Mouse (Mus musculus) midbrain, embryonic 15.5 days (tissue): ENCODE data around the gene Cd99l2. TPM values are rescaled to one million over a fixed set of nuclear protein-coding genes. Genes with fewer than 3 reads are reported as not detected.
"Not testable (repeated sequence)": the region's sequence is repeated elsewhere in the genome, so short reads cannot be mapped to it uniquely, and the experiment has no call there.

ENCODE experiments used
- ATAC-seq: fragments of 200-750 bp; cut with Nextera tagmentation; replicated peaks from 2 replicates; pipeline ENCODE4 v1.8.0; 2017; ENCODE audit warnings: moderate TSS enrichment
- H3K27ac ChIP-seq: fragments of 300-500 bp; sonication (generic); 2 replicates; pipeline ENCODE4 v1.5.1; 2015; ENCODE audit warnings: mild to moderate bottlenecking, inconsistent platforms
- H3K27me3 ChIP-seq: fragments of 300-500 bp; sonication (generic); replicated peaks from 2 replicates; pipeline ENCODE4 v1.6.1; 2015; ENCODE audit warnings: inconsistent platforms
- H3K36me3 ChIP-seq: fragments of 300-500 bp; sonication (generic); replicated peaks from 2 replicates; pipeline ENCODE4 v1.6.1; 2015; ENCODE audit warnings: inconsistent platforms
- H3K4me1 ChIP-seq: fragments of 300-500 bp; sonication (generic); 2 replicates; pipeline ENCODE4 v1.6.1; 2015; ENCODE audit warnings: inconsistent platforms
- H3K4me2 ChIP-seq: fragments of 300-500 bp; sonication (generic); 2 replicates; pipeline ENCODE4 v1.6.1; 2015; ENCODE audit warnings: inconsistent platforms, mild to moderate bottlenecking, moderate library complexity
- H3K4me3 ChIP-seq: fragments of 300-500 bp; sonication (generic); 2 replicates; pipeline ENCODE4 v1.5.1; 2015; ENCODE audit warnings: mild to moderate bottlenecking, inconsistent platforms
- H3K9ac ChIP-seq: fragments of 300-500 bp; sonication (generic); 2 replicates; pipeline ENCODE4 v1.6.1; 2015; ENCODE audit warnings: mild to moderate bottlenecking, inconsistent platforms
- H3K9me3 ChIP-seq: fragments of 300-500 bp; sonication (generic); 2 replicates; pipeline ENCODE4 v1.6.1; 2016; ENCODE audit warnings: inconsistent platforms
- WGBS: fragments of 180-500 bp; shearing (Covaris S2); methylation state at CpG from one replicate; pipeline ENCODE4 v1.1.7; 2015; ENCODE audit warnings: mixed read lengths; 5-methylcytosine and 5-hydroxymethylcytosine counted together
- polyA plus RNA-seq: library from polyadenylated mRNA; unstranded; fragments of >200 nt; fragmentation: Nextera tagmentation; extraction: Ambion mirVana; gene quantifications from 2 replicates; pipeline ENCODE4 v1.2.1, GENCODE M21; 2015

Cd99l2 gene
- polyA plus RNA-seq, 1 experiment from 2014 or later: 81.2 TPM

DNA sequence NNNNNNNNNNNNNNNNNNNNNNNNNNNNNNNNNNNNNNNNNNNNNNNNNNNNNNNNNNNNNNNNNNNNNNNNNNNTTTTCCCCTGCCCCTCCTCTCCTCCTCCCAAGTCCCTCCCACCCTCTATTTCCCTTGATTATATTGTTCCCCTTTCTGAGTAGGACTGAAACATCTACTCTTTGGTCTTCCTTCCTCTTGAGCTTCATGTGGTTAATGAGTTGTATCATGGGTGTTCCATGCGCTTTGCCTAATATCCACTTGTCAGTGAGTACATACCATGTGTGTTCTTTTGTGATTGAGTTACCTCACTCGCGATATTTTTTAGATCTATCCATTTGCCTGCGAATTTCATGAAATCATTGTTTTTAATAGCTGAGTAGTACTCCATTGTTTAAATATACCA is 13.9 kb upstream of the Cd99l2 start:
- not testable (repeated sequence) for H3K36me3 ChIP-seq, H3K4me2 ChIP-seq, H3K9me3 ChIP-seq, H3K27ac ChIP-seq, H3K9ac ChIP-seq, ATAC-seq, H3K4me1 ChIP-seq, H3K4me3 ChIP-seq, H3K27me3 ChIP-seq
- 89% methylated on average over 4 of the region's 4 CpGs for WGBS

DNA sequence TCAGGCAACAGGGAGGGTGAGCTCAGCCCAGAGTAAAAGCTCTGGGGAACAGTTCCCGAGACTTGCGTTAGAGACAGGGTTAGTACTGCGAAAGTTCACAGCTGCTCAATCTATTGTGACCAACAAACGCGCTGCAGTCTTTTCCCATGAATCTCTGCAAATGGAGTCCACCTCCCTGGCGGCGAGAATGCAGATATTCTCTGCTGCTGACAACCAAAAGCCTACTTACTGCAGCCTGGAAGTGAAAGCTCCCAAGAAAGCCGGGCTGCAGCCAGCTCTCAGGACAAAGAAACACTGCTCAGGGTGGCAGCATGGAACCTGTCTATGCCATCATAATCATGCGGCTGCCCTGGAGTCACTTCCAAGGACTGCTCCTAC is 619 bp upstream of the Cd99l2 start:
- Histone ChIP-seq H3K4me1 (peaks cover 10% of the 10 kb centered on the region), H3K27me3 (no peaks in the 10 kb centered on the region), H3K4me3 (peak overlapping the region; percentile 52), H3K9ac (peak overlapping the region; percentile 58), H3K27ac (peak overlapping the region; percentile 91), H3K4me2 (peak overlapping the region; percentile 66), H3K36me3 (no peaks in the 10 kb centered on the region), H3K9me3 (no peaks in the 10 kb centered on the region)
- 27% methylated on average over 9 of the region's 9 CpGs for WGBS
- ATAC-seq: peak; percentile 53

- 37% methylated on average over 17 of the region's 17 CpGs for WGBS
- Histone ChIP-seq H3K9ac (peak overlapping the region; percentile 58), H3K9me3 (no peaks in the 10 kb centered on the region), H3K27me3 (no peaks in the 10 kb centered on the region), H3K4me1 (peaks cover 10% of the 10 kb centered on the region), H3K4me3 (peak overlapping the region; percentile 52), H3K27ac (peak overlapping the region; percentile 91), H3K4me2 (peak overlapping the region; percentile 66), H3K36me3 (no peaks in the 10 kb centered on the region)
- no peak; the same call in 1 of the 2 replicates for ATAC-seq
Measured at GRCm38 (mm10) chrX:71491931-71492633, 567 bp downstream of the Cd99l2 start.

DNA sequence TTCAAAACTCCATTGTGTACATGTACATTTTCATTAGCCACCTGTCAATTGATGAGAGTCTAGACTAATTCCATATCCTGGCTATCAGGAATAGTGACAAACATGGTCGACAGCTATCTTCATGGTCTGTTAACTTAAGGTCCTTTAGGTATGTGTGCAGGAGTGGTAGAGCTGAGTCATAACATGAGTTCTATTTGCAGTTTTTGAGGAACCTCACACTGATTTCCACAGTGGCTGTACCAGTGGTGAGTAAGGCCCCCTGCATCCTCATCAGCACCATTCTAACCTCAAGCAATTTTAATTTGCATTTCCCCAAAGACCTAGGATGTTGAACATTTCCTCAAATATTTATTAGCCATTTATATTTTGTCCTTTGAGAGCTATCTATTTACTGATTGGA is 3.3 kb downstream of the Cd99l2 start:
- no peak overlapping the region for H3K4me3 ChIP-seq
- no peaks in the 10 kb centered on the region for H3K9me3 ChIP-seq
- no peak overlapping the region for H3K4me2 ChIP-seq
- no peak overlapping the region for H3K27ac ChIP-seq
- WGBS: 88% methylated on average over 1 of the region's 1 CpGs
- no peak for ATAC-seq
- H3K9ac ChIP-seq: no peak overlapping the region
- no peaks in the 10 kb centered on the region for H3K36me3 ChIP-seq
- H3K27me3 ChIP-seq: no peaks in the 10 kb centered on the region
- peaks cover 10% of the 10 kb centered on the region for H3K4me1 ChIP-seq

GRCm38 (mm10) chrX:71482244-71482643 is 10.4 kb downstream of the Cd99l2 start:
- WGBS: 78% methylated on average over 2 of the region's 2 CpGs
- H3K9me3 ChIP-seq: no peaks in the 10 kb centered on the region
- H3K4me2 ChIP-seq: no peak overlapping the region
- no peaks in the 10 kb centered on the region for H3K4me1 ChIP-seq
- no peak overlapping the region for H3K9ac ChIP-seq
- H3K27me3 ChIP-seq: no peaks in the 10 kb centered on the region
- no peak for ATAC-seq
- no peak overlapping the region for H3K27ac ChIP-seq
- no peak overlapping the region for H3K4me3 ChIP-seq
- no peaks in the 10 kb centered on the region for H3K36me3 ChIP-seq

DNA sequence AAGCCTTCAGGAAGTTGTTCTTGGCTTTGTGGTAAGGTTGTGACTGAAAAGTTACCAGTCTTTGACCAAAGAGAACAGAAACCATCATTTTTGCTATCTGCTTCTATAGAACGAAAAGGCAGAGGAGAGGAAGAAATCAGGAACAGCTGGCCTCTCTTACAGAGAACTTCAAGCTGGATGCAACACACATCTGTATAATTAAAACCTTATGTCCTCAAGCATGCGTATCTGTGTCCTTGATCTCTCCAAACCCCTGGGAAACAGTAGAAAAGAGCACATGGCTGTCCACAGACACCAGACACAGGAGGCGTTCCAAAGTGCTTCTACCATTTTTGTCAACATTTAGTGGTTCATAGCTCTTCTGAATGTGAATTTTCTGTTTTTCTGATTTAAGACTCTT is 16.7 kb downstream of the Cd99l2 start:
- no peak overlapping the region for H3K9ac ChIP-seq
- H3K36me3 ChIP-seq: no peaks in the 10 kb centered on the region
- no peak overlapping the region for H3K4me2 ChIP-seq
- H3K4me1 ChIP-seq: no peaks in the 10 kb centered on the region
- 85% methylated on average over 3 of the region's 3 CpGs for WGBS
- no peak for ATAC-seq
- H3K27me3 ChIP-seq: no peaks in the 10 kb centered on the region
- no peak overlapping the region for H3K4me3 ChIP-seq
- no peaks in the 10 kb centered on the region for H3K9me3 ChIP-seq
- H3K27ac ChIP-seq: no peak overlapping the region

DNA sequence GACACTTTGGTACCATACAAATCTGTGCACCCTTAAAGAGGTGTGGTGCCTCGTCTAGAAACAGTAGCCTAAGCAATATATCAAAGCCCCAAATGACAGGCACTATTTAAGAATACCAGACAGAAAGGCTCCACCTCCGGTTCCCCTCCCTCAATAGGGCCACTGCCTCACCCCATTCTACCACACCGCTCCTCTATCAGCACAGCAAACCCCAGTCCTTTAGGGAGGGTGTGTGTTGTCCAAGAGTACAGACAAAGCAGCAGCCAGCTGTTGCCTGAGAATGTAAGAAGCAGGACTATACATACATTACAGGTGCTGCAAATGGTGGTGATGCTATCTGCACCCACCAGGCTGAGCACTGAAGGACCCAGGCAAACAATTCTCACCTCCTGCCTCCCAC is 17.2 kb downstream of the Cd99l2 start:
- Histone ChIP-seq H3K4me1 (no peaks in the 10 kb centered on the region), H3K36me3 (no peaks in the 10 kb centered on the region), H3K4me2 (no peak overlapping the region), H3K27me3 (no peaks in the 10 kb centered on the region), H3K9me3 (no peaks in the 10 kb centered on the region), H3K27ac (no peak overlapping the region), H3K9ac (no peak overlapping the region), H3K4me3 (no peak overlapping the region)
- no peak for ATAC-seq
- WGBS: 71% methylated on average over 3 of the region's 3 CpGs

GRCm38 (mm10) chrX:71475084-71475483 is 17.6 kb downstream of the Cd99l2 start:
- Histone ChIP-seq H3K4me1 (no peaks in the 10 kb centered on the region), H3K27me3 (no peaks in the 10 kb centered on the region), H3K27ac (no peak overlapping the region), H3K4me3 (no peak overlapping the region), H3K36me3 (no peaks in the 10 kb centered on the region), H3K9ac (no peak overlapping the region), H3K9me3 (no peaks in the 10 kb centered on the region), H3K4me2 (no peak overlapping the region)
- 57% methylated on average over 3 of the region's 3 CpGs for WGBS
- ATAC-seq: no peak

DNA sequence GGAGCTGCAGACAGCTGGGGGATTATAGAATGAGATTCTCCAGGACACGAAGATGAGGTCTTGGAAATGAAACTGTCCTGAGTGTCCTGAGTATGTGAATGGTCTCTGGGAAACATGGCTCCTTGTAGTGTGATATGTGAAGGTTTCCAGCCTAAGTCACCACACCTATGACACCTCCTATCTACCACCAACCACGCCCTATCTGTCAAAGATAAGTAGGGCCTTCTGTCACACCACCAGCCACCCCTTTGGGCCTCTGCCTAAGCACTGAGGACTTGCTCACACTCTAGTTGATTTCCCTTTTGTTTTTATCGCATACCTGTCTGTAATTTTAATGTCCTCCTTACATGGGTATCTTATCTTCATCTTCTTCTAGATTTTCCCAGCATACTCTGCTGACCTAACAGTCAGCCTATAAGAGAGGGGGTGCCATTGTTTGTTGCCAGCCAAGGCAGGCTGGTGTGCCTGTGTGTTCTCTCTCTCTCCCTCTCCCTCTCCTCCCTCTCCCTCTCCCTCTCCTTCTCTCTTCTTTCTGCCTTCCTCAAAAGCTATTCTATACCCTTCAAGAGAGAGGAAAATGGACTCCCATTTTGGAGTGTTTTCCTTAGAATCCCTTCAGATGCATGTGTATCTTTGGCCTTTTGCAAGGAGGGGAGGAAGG is 18.2 kb downstream of the Cd99l2 start:
- Histone ChIP-seq H3K36me3 (no peaks in the 10 kb centered on the region), H3K27me3 (no peaks in the 10 kb centered on the region), H3K9ac (no peak overlapping the region), H3K27ac (0 out of 2 replicates have a peak overlapping the region, but pooled peaks have one; percentile 11), H3K4me2 (no peak overlapping the region), H3K9me3 (no peaks in the 10 kb centered on the region), H3K4me1 (no peaks in the 10 kb centered on the region), H3K4me3 (no peak overlapping the region)
- ATAC-seq: no peak
- 82% methylated on average over 3 of the region's 3 CpGs for WGBS

GRCm38 (mm10) chrX:71468639-71469295 is 23.9 kb downstream of the Cd99l2 start:
- 87% methylated on average over 5 of the region's 5 CpGs for WGBS
- Histone ChIP-seq H3K27ac (no peak overlapping the region), H3K4me1 (no peaks in the 10 kb centered on the region), H3K9me3 (no peaks in the 10 kb centered on the region), H3K4me3 (no peak overlapping the region), H3K4me2 (no peak overlapping the region), H3K36me3 (no peaks in the 10 kb centered on the region), H3K9ac (no peak overlapping the region), H3K27me3 (no peaks in the 10 kb centered on the region)
- ATAC-seq: no peak

- ATAC-seq: no peak
- Histone ChIP-seq H3K4me3 (no peak overlapping the region), H3K9me3 (no peaks in the 10 kb centered on the region), H3K27ac (no peak overlapping the region), H3K4me2 (no peak overlapping the region), H3K4me1 (no peaks in the 10 kb centered on the region), H3K36me3 (no peaks in the 10 kb centered on the region), H3K27me3 (no peaks in the 10 kb centered on the region), H3K9ac (no peak overlapping the region)
- 92% methylated on average over 3 of the region's 3 CpGs for WGBS
Measured at GRCm38 (mm10) chrX:71467491-71467890, 25.2 kb downstream of the Cd99l2 start.

- Histone ChIP-seq H3K4me2 (no peak overlapping the region), H3K27ac (no peak overlapping the region), H3K27me3 (no peaks in the 10 kb centered on the region), H3K9me3 (no peaks in the 10 kb centered on the region), H3K4me1 (no peaks in the 10 kb centered on the region), H3K9ac (no peak overlapping the region), H3K36me3 (no peaks in the 10 kb centered on the region), H3K4me3 (no peak overlapping the region)
- no peak for ATAC-seq
- WGBS: 96% methylated on average over 1 of the region's 1 CpGs
Measured at GRCm38 (mm10) chrX:71465417-71465816, 27.2 kb downstream of the Cd99l2 start.
